Mouse (Mus musculus) megakaryocyte, embryonic 14.5 days (primary cell): ENCODE results near the gene Poglut1.

Experiments
- FLI1 ChIP-seq: IDR thresholded peaks from 2 replicates; pipeline ENCODE4 v1.6.1; 2012; ENCODE audit warnings: low read length, inconsistent platforms, mixed read lengths
- GATA1 ChIP-seq: IDR thresholded peaks from 3 replicates; pipeline ENCODE4 v1.6.1; 2012; ENCODE audit warnings: mixed read lengths, low read length, inconsistent platforms, borderline replicate concordance

- TF ChIP-seq GATA1 (no peak), FLI1 (no peak)
These were observed 37.1 kb upstream of the Poglut1 start for GRCm38 (mm10) chr16:38587163-38587562.
